Mouse (Mus musculus): ENCODE results near the gene Ercc6l2.
"Not testable (repeated sequence)": the region's sequence is repeated elsewhere in the genome, so short reads cannot be mapped to it uniquely, and the experiment has no call there.

Gene Ercc6l2

DNA sequence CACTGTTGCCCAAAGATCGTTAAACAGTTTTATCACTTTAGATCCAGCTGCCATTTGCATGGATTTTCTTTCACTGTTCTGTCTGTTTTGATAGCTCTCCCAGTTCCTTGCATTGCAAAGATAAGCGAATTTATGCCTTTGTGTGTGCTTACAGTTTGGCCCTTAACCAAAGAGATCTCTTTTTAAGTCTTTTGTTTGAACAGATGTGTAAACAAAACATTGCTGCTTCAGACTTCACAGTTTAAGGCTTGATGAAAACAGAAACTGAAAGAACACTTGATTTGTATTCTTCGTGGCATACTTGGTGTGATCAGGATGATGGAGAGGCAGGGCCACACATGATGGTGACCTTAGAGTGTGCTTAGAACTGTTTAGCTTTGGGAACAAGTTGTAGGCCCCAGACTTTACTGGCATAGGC lies 70.5 kb downstream of the Ercc6l2 start:
- DNase-seq (ENCODE audit: low read depth), result no peak

GRCm38 (mm10) chr13:63886429-63887052 lies 71.5 kb downstream of the Ercc6l2 start:
- DNase-seq (ENCODE audit: low read depth), result peak; percentile 57

- no peak for DNase-seq (ENCODE audit: low read depth)
Measured at GRCm38 (mm10) chr13:63900679-63901302, 85.8 kb downstream of the Ercc6l2 start.

DNA sequence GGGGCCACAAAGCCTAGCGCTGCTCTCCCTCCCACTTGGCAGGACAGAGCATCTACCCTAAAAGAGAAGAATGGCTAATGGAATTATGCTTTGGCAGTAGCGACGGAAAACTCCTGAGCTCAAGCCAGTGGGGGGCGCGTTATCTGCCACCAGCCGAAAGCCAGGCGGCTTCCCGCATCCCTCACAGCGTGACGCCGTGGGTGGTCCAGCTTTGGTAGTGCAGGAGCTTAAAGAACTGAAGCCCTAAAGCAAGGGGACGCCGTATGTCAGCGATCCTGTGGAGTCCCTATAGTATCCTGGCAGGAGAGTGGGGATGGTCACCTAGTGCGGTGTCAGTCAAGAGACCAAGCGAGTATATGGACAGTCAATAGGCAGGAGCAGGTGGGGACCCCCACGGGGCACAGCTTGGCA lies 86.3 kb downstream of the Ercc6l2 start:
- no peak for DNase-seq (ENCODE audit: low read depth)

GRCm38 (mm10) chr13:63901714-63902597 lies 86.9 kb downstream of the Ercc6l2 start:
- no peak for DNase-seq (ENCODE audit: low read depth)

DNA sequence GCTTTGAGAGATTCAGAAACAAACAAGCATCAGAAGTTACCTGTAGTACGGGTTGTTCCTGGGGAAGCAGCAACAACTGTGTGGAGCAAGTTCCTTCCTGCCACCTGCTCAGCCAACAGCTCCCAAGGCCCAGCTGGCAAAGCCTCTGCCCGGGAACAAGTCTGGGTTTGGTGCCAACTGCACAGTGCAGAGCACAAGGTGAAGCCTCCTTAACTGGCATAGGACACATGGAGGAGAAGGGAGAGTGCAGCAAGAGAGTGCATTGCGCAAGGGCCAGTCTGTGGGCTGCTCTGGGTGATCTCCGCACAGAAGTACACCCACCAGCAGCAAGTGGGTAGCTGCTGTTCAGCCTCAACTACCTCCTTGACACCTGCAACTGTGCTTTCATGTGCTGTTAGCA lies 91.5 kb downstream of the Ercc6l2 start:
- DNase-seq (ENCODE audit: low read depth), result peak; percentile 18

DNA sequence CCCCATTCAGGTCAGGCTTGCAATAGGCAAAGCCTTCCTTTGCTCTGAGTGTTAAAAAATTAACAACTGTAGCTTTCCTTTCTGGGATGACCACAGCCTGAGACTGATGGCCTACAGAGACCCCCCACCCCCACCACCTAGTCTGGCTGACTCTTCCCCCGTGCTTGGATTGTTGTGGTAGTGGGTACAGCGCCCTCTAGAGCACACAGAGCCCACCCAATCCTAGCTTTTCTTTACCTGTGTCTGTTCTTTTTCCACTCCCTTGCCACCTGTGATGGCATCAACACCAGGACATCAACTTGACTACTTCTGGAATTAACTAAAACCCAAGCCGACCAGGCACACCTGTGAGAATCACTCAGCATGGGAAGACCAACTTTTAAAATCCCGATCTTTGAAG lies 92.4 kb downstream of the Ercc6l2 start:
- DNase-seq (ENCODE audit: low read depth), result no peak

DNA sequence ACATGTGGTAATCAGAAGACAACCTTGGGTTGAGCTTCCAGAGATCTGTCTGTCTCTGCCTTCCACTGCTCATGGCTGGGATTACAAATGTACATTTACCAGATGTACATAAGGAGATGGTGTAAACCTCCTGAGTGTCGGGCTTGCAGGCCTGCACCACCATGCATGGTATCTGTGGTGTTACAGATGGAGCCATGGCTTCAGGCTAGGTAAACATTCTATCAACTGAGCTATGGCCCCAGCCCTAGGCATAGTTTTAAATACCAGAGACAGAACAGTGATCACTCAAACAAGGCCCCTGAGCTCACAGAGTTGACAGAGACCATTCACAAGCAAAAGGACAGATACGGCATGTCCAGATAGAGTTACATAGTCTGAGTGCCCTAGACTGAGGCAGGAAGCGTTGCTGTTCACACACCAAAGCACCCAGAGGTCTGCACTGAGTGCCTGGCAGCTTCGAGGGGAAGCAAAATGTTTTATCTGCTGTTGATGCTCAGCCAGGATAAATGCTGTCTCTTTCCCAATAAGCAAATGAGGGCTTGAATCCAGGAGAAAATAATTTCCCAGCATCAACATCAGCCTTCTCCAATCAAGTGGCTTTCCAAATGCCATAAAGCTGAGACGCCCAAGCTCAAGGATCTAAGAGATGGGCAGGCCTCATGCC lies 95.2 kb downstream of the Ercc6l2 start:
- no peak for DNase-seq (ENCODE audit: low read depth)

DNA sequence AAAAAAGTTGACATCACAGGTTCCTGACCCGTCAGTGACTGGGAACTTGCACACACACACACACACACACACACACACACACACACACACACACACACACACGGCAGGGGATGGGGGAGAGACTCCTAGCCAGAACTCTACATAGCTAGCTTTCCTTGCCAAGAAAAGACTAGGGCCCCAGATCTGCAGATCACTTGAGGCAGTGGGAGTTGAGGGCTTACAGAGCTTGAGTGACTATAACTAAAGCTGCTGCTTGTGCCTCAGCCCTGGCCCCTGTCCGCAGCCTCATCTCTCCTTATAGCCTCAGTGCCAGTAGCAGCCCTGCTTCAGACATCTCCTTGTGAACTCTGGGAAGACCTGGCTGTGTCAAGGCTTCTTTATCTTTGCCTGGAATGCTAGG lies 96.6 kb downstream of the Ercc6l2 start:
- no peak for DNase-seq (ENCODE audit: low read depth)

- no peak for DNase-seq (ENCODE audit: low read depth)
Measured at GRCm38 (mm10) chr13:63913136-63913535, 98.1 kb downstream of the Ercc6l2 start.

DNA sequence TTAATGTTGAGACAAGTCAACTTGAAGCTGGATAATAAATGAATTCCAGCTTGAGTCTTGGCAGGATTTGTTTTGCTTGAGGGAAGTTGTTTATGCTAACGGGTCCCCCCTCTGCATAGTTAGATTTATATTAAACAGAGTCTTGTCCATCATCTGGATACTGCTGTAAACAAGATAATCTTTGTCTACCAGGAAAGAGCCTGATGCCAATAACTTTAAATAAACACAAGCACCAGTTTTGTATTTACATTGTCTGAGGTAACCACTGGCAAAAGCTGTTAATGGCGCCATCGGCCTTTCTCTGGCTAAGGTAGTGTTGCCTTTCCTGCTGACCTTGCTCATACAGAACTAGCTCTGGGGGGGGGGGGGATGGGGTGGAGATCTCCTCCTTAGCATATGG lies 100.1 kb downstream of the Ercc6l2 start:
- no peak for DNase-seq (ENCODE audit: low read depth)

GRCm38 (mm10) chr13:63915684-63916083 lies 100.6 kb downstream of the Ercc6l2 start:
- no peak for DNase-seq (ENCODE audit: low read depth)

GRCm38 (mm10) chr13:63916568-63916967 lies 101.5 kb downstream of the Ercc6l2 start:
- no peak for DNase-seq (ENCODE audit: low read depth)

GRCm38 (mm10) chr13:63917198-63917767 lies 102.2 kb downstream of the Ercc6l2 start:
- DNase-seq (ENCODE audit: low read depth), result no peak

DNA sequence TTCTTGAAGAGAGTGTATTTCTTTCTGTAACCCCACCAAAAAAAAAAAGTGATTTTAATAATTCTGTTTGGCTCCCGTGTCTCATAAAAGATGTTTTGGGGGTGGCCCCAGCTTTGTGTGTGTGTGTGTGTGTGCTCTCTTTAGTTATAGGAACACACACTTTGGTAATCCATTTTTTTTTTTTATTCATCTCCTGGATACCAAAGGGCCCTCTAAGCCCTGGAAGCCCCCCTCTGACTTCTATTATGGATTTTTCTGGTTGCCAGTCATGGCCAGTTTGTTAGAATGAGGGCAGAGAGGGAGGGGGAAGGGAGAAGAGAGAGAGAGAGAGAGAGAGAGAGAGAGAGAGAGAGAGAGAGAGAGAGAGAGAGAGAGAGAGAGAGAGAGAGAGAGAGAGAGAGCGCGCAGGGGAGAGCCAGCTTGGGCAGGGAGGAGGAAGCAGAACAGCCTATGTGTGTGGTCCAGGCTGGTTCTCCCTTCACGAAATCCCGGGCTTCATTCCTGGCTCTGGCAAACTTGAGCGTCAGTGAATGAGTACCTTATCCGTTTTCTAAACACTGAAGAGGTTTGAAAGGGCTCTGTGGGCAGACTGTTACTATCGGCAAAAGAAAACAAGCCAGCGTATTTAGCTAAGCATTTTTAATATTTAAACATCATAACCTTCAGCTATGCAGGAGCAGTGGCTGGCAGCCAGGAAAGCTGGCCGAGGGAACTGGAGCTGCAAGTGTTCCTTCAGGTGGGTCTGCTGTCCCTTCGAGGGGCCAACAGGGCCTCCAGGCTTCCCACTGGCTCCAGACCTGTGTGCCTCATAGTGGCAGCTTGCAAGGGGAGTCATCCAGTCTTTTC lies 103.0 kb downstream of the Ercc6l2 start:
- no peak for DNase-seq (ENCODE audit: low read depth)

DNA sequence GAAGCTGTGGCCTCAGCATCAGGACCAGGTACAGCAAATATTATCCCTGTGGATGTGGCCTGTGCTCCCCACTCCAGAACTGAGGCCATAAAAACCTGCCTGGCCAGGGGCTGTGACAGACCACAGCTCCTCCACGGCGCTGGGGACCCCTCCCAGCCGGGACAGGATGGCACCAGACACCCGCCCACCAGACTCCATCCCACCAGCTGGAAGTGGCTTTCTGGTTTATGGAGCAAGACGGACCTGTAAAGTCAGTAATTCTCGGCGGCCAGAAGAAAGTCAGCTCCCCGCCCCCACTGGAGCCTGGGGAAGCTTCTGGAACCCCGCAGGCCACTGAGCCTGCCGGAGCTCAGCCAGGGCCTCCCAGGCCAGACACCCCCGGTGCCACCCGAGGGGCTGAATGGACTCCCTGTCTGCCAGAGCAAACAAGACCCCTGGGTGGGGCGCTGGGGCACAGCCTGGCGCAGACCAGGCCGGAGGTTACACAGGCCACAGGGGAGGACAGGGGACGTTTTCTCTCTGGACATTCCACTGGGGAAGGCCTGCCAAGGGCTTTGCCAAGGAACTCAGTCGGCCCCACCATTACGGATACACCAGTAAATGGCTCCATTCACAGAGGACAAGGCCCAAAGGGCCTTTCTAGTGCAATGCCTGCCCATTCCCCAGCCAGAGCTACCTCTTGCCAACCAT lies 103.8 kb downstream of the Ercc6l2 start:
- DNase-seq (ENCODE audit: low read depth), result no peak

- not testable (repeated sequence) for DNase-seq (ENCODE audit: low read depth)
Measured at GRCm38 (mm10) chr13:63924036-63924435, 109.0 kb downstream of the Ercc6l2 start.

- DNase-seq (ENCODE audit: low read depth), result no peak
Measured at GRCm38 (mm10) chr13:63927326-63927725, 112.3 kb downstream of the Ercc6l2 start.

DNA sequence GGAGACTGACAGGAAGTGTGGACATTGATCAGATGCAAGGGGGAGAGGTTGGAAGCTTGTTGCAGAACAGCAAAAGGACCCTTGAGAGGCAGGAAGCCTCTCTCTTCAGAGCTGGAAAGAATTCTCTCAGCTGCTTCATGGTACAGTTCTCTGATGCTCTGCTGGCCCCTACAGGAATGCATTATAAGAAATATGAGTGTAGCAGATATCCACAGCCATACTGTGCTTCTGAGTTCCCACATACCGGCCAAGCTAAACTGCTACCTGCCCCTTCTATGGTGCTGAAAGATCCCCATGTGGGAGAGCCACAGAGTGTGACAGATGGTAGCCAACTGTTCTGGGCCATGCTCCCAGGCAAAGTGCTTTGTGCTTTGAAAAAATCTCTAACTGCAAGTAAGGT lies 114.3 kb downstream of the Ercc6l2 start:
- peak; percentile 12 for DNase-seq (ENCODE audit: low read depth)

DNA sequence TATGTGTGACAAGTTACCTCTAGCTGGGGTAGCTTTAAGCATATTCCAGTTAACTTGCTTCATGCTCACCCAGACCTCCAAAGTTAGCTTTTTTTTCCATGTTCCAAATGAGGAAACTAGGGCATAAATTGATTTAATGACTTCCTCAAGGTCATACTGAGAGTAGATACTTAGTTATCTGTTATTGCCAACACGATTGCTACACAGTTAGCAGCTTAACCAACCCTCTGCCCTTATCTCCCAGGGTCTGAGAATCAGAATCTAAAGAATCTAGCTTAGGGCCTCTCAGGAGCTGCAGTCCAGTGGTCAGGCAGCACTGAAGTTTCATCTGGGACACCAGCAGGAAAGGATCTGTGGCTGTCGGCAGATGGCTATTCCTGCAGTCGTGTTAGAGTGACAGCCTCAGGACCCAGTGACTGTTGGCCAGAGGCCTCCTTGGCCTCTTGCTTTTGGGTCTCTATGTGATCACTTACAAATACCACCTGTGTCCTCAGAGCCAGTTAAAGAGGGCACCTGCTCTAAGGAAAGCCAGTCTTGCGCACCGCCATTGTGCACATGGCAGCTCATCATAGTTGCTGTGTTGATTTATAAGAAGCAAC lies 115.0 kb downstream of the Ercc6l2 start:
- DNase-seq (ENCODE audit: low read depth), result no peak
